Mouse (Mus musculus): ENCODE results near the gene Rab3il1. TPM values are rescaled to one million over a fixed set of nuclear protein-coding genes. Genes with fewer than 3 reads are reported as not detected.

The Rab3il1 gene
- polyA plus RNA-seq, 1 experiment from 2014 or later, result 20.7 TPM

DNA sequence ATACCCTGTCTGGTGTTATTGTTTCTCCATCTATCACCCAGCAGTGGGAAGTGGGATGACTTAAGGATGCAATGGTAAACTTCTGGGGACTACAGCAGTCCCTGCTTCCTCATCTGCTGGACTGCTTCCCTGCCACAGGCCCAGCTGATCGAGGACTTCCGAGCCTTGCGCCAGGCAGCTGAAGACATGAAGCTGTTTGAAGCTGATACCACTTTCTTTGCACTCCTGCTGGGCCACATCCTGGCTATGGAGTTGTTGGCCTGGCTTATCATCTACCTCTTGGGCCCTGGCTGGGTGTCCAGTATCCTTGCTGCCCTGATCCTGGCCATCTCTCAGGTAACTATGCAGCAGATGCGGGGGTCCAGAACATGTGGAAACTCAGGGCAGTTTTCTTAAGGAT lies 51.2 kb downstream of the Rab3il1 start:
- Histone ChIP-seq H3K9me3 (no peaks in the 10 kb centered on the region), H3K4me2 (no peak overlapping the region), H3K27me3 (no peaks in the 10 kb centered on the region), H3K36me3 (peaks cover 37% of the 10 kb centered on the region), H3K9ac (no peak overlapping the region), H3K4me1 (replicated peaks) (no peaks in the 10 kb centered on the region), H3K4me3 (no peak overlapping the region), H3K27ac (replicated peaks) (no peak overlapping the region)
- no peak for ATAC-seq (ENCODE audit: low FRiP score, low read depth)
- WGBS, result 79% methylated on average over 4 of the region's 4 CpGs

DNA sequence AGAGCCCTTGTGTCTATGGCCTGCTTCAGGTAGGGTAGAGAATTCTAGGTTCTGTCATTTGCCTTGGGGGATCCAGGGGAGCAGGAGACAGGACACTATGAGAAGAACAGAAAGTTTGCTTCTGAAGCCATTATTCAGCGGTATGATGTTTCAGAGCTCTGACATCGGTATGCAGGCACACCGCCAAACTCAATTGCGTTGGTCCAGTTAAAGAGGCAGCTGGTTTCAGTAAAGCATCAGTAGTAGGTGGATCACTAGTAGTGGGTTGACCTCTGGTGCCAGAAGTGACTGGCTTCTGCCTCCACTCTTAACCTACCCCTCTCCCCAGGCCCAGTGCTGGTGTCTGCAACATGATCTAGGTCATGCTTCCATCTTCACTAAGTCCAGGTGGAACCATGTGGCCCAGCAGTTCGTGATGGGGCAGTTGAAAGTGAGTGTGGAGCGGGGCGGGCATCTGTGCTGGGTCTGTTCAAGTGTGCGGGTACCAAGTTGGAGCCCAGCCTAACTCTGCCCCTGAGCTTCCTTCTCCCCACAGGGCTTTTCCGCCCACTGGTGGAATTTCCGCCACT lies 52.3 kb downstream of the Rab3il1 start:
- H3K36me3 ChIP-seq, result peaks cover 44% of the 10 kb centered on the region

DNA sequence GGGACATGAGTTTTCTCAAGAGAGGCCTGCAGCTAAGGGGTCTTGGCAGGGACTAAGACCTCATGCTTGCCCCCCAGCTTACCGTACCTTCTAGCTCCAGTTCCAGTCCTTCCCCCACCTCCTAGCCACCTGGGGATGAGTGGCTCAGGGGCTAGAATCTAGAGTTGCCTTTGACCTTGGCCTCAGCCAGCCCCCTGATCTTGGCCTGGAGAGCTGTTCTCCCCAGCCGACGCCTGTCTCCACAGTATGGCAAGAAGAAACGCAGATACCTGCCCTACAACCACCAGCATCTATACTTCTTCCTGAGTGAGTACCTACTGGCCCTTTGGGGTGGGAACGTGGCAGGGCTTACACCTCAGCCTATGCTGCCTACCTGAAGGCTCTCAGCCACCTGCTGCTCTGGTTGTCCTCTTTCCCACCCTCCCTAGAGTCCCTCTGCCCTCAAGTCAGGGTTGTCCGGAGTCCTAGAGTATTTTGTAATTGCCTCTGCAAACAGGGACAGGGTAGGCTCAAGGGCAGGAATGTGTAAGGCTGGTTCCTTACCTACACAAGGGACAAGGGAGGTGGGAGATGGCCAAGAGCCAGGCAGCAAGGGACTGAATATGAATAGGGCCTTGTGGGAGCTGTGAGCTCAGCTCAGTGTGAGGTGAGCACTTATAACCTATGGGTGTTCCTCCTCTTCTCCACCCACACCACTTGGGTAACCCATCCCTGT lies 53.0 kb downstream of the Rab3il1 start:
- Histone ChIP-seq H3K36me3 (peaks cover 45% of the 10 kb centered on the region), H3K9ac (no peak overlapping the region)
- 89% methylated on average over 6 of the region's 6 CpGs for WGBS

More for the DNA sequence above, 52.3 kb downstream of the Rab3il1 start:
- H3K4me3 ChIP-seq, result no peak overlapping the region
- no peak overlapping the region for H3K9ac ChIP-seq
- H3K4me2 ChIP-seq, result no peak overlapping the region
- 94% methylated on average over 10 of the region's 10 CpGs for WGBS
- no peak overlapping the region for H3K27ac ChIP-seq (replicated peaks)
- no peaks in the 10 kb centered on the region for H3K9me3 ChIP-seq
- H3K4me1 ChIP-seq (replicated peaks), result no peaks in the 10 kb centered on the region
- H3K27me3 ChIP-seq, result no peaks in the 10 kb centered on the region
- ATAC-seq (ENCODE audit: low FRiP score, low read depth), result no peak

DNA sequence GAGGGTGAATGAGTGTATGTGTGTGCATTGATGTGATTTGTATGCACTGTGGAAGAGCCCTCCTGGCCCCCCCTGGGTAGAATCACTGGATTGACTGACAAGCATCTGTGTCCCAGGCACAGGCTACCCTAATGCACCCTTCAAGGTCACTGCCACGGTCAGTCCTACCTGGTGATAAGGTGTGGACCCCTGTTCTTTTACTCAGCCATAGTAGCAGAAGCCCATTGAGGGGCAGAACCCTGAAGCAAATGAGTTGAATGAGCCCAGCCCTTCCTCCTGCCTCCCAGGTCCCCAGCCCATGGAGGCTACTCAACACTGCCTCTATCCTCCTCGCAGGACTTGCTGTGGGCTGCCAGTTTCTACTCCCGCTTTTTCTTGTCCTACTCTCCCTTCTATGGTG lies 53.8 kb downstream of the Rab3il1 start:
- H3K4me1 ChIP-seq (replicated peaks), result no peaks in the 10 kb centered on the region
- H3K36me3 ChIP-seq, result peaks cover 45% of the 10 kb centered on the region
- no peaks in the 10 kb centered on the region for H3K9me3 ChIP-seq
- no peak for ATAC-seq (ENCODE audit: low FRiP score, low read depth)
- no peak overlapping the region for H3K9ac ChIP-seq
- H3K4me2 ChIP-seq, result no peak overlapping the region
- no peak overlapping the region for H3K27ac ChIP-seq (replicated peaks)
- H3K4me3 ChIP-seq, result no peak overlapping the region
- no peaks in the 10 kb centered on the region for H3K27me3 ChIP-seq
- 84% methylated on average over 3 of the region's 3 CpGs for WGBS

More for the DNA sequence above, 53.0 kb downstream of the Rab3il1 start:
- Histone ChIP-seq H3K27me3 (no peaks in the 10 kb centered on the region), H3K4me3 (no peak overlapping the region), H3K27ac (replicated peaks) (no peak overlapping the region), H3K4me2 (no peak overlapping the region), H3K4me1 (replicated peaks) (no peaks in the 10 kb centered on the region), H3K9me3 (no peaks in the 10 kb centered on the region)
- ATAC-seq (ENCODE audit: low FRiP score, low read depth), result no peak

DNA sequence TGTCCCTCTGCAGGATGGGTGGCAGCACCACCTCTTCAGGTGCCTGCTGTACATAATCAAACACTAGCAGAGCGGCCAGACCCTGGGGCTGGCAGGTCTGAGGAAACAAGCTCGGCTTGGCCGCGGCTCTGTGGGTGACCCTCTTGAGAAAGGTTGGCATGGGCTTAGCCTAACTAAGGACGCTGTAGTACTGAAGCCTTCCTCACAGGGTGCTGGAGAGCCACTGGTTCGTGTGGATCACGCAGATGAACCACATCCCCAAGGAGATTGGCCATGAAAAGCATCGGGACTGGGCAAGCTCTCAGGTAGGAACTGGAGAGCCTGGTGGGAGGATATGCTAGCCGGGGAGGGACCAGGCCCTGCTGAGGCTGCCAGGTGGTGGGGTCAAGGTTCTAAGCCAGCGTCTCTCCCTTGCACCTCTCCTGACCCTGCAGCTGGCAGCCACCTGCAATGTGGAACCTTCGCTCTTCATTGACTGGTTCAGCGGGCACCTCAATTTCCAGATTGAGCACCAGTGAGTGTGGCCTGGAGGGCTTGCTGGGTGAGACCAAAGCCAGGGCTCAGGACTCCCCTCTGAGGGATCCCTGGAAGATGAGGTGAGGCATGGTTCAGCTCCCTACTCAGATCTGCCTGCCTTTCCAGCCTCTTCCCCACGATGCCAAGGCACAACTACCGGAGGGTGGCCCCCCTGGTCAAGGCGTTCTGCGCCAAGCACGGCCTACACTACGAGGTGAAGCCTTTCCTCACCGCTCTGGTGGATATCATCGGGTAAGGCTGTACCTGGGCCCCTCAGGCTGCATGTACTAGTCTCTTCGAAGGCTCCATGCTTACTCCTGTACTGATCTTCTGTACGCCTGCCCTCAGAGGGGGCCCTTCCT lies 54.6 kb downstream of the Rab3il1 start:
- no peak overlapping the region for H3K9ac ChIP-seq
- H3K36me3 ChIP-seq, result peaks cover 46% of the 10 kb centered on the region
- H3K4me3 ChIP-seq, result no peak overlapping the region
- H3K27ac ChIP-seq (replicated peaks), result no peak overlapping the region
- ATAC-seq (ENCODE audit: low FRiP score, low read depth), result no peak
- no peak overlapping the region for H3K4me2 ChIP-seq
- H3K9me3 ChIP-seq, result no peaks in the 10 kb centered on the region
- 88% methylated on average over 22 of the region's 22 CpGs for WGBS
- H3K27me3 ChIP-seq, result no peaks in the 10 kb centered on the region
- peaks cover 5% of the 10 kb centered on the region for H3K4me1 ChIP-seq (replicated peaks)

DNA sequence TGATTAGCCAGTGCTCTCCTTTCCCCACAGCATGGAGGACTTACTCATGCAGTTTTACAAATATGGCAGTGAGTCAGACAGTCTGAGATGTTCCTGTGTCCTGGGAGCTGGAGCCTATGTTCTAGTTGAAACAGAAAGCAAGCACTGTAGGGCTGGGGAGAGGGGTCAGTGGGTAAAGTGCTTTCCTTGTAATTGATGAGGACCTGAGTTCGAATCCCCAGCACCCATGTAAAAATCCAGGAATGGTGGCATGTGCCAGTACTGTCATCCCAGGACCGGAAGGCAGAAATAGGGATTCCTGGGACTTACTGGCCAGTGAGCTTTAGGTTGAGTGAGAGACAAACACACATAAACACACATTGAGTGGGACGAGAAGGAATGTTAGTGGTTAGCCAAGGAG lies 55.2 kb downstream of the Rab3il1 start:
- H3K27me3 ChIP-seq, result no peaks in the 10 kb centered on the region
- 94% methylated on average over 3 of the region's 3 CpGs for WGBS
- H3K4me2 ChIP-seq, result no peak overlapping the region
- H3K9me3 ChIP-seq, result no peaks in the 10 kb centered on the region
- H3K9ac ChIP-seq, result no peak overlapping the region
- no peak overlapping the region for H3K27ac ChIP-seq (replicated peaks)
- H3K4me1 ChIP-seq (replicated peaks), result peaks cover 10% of the 10 kb centered on the region
- peaks cover 49% of the 10 kb centered on the region for H3K36me3 ChIP-seq
- no peak overlapping the region for H3K4me3 ChIP-seq
- ATAC-seq (ENCODE audit: low FRiP score, low read depth), result no peak

DNA sequence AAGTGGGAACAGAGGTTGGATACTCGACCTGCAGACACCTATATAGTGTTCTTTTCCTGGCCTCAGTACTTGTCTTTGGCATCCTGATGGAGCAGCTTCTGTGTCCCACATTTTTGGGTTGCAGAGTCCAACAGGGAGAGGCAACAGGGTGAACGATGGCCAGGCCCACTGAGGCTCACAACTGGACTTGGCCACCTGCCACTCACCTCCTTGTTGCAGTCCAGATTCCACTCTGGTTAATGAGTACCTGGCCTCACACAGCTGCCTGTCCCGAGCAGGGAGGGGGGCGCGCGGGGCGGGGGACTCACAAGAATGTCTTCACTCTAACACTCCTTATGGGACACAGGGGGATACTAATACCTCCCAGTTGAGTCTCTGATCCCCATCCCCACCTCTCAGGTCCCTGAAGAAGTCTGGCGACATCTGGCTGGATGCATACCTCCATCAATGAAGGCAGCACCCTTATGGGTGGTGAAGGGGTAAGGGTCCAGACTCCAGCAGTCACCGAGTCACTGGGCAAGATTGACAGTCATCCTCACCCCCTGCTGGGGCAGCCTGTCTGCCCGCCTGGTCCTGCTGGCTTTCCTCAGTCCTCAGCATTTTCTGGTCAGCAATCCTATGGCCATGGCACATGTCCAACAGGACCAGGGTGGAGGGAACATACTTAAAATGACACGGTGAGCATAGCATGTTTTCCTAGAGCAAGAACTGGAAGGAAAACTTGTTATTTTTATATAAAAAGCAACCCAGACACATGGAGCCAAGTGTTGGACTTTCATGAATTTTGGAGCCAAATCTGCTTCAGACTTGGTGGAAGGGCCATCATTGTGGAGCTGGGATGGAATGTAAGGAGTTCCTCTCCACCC lies 56.2 kb downstream of the Rab3il1 start:
- Histone ChIP-seq H3K36me3 (peaks cover 55% of the 10 kb centered on the region), H3K4me1 (replicated peaks) (peaks cover 10% of the 10 kb centered on the region), H3K4me2 (no peak overlapping the region), H3K4me3 (no peak overlapping the region), H3K9me3 (no peaks in the 10 kb centered on the region), H3K27ac (replicated peaks) (no peak overlapping the region), H3K27me3 (no peaks in the 10 kb centered on the region), H3K9ac (no peak overlapping the region)
- WGBS, result 68% methylated on average over 11 of the region's 11 CpGs
- ATAC-seq (ENCODE audit: low FRiP score, low read depth), result no peak

DNA sequence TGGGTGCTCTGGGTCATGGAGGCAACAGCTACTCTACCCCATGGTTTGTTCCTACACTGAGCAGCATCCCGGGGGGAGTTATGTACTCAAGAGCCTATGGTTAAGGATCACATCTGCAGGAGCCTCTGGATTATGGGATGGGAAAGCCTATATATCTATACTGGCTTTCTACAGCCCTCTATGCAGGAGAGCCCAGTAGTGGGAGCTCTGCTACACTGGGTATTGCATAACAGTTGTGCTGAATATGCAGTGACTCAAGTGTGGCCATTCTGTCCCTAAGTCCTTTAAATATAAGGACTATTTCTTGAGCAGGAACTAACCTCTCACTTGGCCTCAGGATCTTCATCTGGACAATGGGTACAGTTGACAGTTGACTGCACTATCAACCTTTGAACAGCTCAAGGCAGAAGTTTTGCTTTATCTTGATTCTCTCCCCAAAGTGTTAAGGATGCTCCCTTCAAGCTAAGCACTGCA lies 56.9 kb downstream of the Rab3il1 start:
- 95% methylated on average over 1 of the region's 1 CpGs for WGBS
- ATAC-seq (ENCODE audit: low FRiP score, low read depth), result no peak
- Histone ChIP-seq H3K4me3 (no peak overlapping the region), H3K9me3 (no peaks in the 10 kb centered on the region), H3K9ac (no peak overlapping the region), H3K4me2 (no peak overlapping the region), H3K36me3 (peaks cover 55% of the 10 kb centered on the region), H3K4me1 (replicated peaks) (peaks cover 10% of the 10 kb centered on the region), H3K27me3 (no peaks in the 10 kb centered on the region), H3K27ac (replicated peaks) (no peak overlapping the region)

DNA sequence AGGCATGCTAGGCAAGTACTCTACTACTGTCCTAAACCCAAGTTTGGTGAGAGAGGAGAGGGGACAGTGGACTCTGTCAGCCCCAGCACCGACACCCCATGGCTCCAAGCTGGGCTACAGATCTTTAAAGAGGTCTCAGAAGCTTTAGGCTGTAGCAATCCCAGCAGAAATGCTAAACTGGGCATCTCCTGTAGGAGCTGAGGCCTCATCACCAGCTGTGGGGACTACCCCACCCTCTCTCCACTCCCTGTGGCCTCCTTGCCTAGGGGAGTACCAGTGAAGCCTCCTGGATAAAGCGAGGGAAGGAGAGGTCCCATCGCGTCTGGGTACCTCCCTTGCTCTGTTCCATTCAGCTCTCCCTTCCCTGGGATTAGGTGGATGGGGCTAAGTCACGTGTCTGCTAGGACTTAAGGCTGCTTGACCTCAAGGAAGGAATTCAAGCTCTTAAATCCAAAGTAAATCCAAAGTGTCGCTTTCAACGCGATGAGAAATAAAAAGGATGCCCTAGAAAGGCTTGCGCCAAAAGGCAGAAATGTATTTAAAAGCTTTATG lies 57.5 kb downstream of the Rab3il1 start:
- no peak overlapping the region for H3K4me3 ChIP-seq
- no peak for ATAC-seq (ENCODE audit: low FRiP score, low read depth)
- no peaks in the 10 kb centered on the region for H3K9me3 ChIP-seq
- WGBS, result 70% methylated on average over 9 of the region's 9 CpGs
- H3K36me3 ChIP-seq, result peaks cover 55% of the 10 kb centered on the region
- no peaks in the 10 kb centered on the region for H3K27me3 ChIP-seq
- H3K4me2 ChIP-seq, result no peak overlapping the region
- H3K27ac ChIP-seq (replicated peaks), result no peak overlapping the region
- peaks cover 10% of the 10 kb centered on the region for H3K4me1 ChIP-seq (replicated peaks)
- no peak overlapping the region for H3K9ac ChIP-seq

DNA sequence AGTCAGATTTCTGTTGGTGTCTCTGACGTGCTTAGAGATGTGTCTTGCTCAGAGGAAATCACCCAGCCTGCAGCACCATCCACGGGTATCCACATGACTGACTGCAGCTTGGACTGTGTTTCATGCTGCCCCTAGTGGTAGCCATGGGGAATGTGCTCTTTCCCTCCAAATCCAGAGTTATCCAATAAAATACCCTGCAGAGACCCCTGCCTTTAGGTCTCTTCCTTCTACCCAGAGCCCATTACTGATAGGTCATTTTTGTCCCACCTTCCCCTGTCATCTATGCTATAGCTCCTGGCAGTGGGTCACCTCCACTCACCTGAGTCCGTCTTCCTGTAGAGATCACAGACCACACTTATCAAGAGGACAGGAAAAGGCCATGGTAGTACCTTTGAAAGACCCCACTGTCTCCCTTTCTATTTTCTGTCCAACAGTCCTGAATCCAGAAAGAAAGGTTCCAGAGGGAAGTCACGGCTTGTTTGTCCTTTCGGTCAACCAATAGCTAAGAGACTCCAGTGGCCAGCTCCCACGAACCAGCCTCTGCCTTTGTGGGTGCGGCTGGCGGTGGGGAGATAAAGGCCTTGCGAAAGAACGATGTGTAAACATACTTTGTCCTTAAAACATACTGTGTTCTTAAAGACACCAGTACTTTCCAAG lies 58.6 kb downstream of the Rab3il1 start:
- Histone ChIP-seq H3K27me3 (no peaks in the 10 kb centered on the region), H3K4me2 (no peak overlapping the region), H3K27ac (replicated peaks) (peak overlapping the region; percentile 42), H3K36me3 (peaks cover 48% of the 10 kb centered on the region), H3K9me3 (no peaks in the 10 kb centered on the region), H3K4me3 (no peak overlapping the region), H3K9ac (no peak overlapping the region), H3K4me1 (replicated peaks) (peaks cover 10% of the 10 kb centered on the region)
- peak; percentile 62 for ATAC-seq (ENCODE audit: low FRiP score, low read depth)
- whole genome bisulfite sequencing, result 60% methylated on average over 10 of the region's 10 CpGs
